Mouse (Mus musculus): ENCODE data around the gene Plpp7.

DNA sequence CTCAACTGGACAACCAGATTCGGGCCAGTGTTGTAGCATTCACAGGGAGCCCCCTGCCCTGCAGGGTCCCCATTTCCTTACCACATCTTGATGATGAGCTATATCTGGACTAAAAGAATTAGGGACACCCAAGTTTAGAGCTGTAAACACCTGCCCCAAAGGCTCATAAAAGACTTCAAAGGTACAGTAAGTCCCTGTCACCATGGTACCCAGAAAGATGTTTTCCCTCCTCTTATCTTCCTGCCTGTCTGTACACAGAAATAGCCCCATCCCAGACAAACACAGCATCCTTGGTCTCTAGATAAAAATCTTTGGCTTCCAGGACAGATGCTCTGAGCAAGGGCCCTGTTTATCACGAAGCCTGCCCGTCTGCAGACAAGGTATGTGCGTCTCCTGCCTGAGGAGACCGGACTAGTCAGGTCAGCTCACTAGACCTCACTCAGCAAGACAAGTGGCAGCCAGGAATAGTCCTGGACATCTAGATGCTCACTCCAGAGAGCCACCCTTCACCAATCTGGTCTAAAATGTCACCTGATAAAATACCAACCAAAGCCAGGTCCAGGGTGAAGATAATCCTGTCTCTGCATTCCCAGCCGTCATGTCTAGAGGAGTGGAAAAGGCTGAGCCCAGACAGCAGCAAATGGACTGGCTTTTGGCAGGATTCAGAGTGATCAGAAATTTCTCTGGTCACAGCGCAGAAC lies 31.7 kb upstream of the Plpp7 start:
- TF ChIP-seq CTCF (IDR thresholded peaks at IDR 0.05; ENCODE audit: extremely low read depth, insufficient read length, insufficient replicate concordance, low read depth, low read length), result no peak
- TF ChIP-seq POLR2A (IDR thresholded peaks at IDR 0.05; ENCODE audit: low read depth, low read length), result no peak
